Mouse (Mus musculus) R1 (cell line): ENCODE measurements around the gene Ankrd65.

Source experiments
- DNase-seq: peaks from one replicate; pipeline ENCODE4 v3.0.0-alpha.2; 2018; ENCODE audit warnings: low read depth, low spot score

The Ankrd65 gene

GRCm38 (mm10) chr4:155847591-155848352 is 57.5 kb downstream of the Ankrd65 start:
- peak; percentile 45 for DNase-seq

- no peak for DNase-seq
Measured at GRCm38 (mm10) chr4:155848434-155849095, 58.3 kb downstream of the Ankrd65 start.
